Mouse (Mus musculus) CH12F3 (cell line): ENCODE measurements around the gene Kctd20.

Source experiments
- in situ Hi-C: fragments of 300-500 bp; cut with MboI; formaldehyde crosslinking; loops from 2 replicates; pipeline ENCODE4 v1.14.3; 2020; ENCODE audit warnings: low sequenced_read_pairs

Gene Kctd20

DNA sequence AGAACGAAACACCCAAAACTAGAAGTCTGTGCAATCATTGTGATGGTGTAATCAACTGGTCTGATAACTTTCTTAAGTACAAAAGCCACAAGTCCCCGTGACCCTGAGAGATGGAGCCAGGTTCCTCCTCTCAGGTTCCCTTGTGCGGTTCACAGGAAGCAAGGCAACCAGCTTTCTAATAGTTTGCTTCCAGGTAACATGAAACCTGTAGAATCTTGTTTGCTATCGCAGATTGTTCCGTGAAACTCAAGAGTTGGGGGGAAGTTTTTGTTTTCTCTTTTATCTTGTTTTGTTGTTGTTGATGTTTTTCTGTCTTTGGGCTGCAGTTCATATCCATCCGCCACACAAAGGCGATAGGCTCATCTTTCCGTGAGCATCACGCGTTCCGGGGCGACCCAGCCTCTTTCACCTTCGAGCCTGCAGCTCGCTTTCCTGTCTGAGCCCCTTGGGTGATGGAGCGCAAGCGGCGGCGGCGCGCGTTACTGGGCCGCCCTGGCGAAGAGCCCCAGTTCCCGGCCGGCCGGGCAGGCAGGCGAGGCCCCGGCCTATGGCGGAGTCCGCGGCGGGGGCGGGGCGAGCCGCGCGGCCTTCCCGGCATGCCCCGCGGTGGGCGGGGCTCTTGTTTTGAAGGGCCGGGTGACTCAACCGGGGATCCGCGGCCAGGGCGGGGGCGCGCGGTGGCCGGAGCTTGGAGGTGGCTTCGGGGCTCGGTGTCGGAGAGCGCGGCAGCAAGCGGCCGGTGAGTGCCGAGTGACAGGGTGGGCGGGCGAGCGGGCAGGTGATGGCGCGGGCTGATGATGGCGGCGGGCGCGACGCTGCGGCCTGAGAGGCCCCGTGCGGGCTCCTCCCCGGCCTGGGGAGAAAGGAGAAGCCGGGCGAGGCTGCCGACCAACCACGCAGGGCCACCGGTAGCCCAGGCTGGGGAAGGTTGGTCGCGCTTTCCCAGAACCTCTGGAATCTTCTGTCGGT is at the start of gene Kctd20:
TSS of gene Kctd20 (plus strand) at position 120 of the 969 bp plus-strand sequence.
- in situ Hi-C loops = no loop called here

DNA sequence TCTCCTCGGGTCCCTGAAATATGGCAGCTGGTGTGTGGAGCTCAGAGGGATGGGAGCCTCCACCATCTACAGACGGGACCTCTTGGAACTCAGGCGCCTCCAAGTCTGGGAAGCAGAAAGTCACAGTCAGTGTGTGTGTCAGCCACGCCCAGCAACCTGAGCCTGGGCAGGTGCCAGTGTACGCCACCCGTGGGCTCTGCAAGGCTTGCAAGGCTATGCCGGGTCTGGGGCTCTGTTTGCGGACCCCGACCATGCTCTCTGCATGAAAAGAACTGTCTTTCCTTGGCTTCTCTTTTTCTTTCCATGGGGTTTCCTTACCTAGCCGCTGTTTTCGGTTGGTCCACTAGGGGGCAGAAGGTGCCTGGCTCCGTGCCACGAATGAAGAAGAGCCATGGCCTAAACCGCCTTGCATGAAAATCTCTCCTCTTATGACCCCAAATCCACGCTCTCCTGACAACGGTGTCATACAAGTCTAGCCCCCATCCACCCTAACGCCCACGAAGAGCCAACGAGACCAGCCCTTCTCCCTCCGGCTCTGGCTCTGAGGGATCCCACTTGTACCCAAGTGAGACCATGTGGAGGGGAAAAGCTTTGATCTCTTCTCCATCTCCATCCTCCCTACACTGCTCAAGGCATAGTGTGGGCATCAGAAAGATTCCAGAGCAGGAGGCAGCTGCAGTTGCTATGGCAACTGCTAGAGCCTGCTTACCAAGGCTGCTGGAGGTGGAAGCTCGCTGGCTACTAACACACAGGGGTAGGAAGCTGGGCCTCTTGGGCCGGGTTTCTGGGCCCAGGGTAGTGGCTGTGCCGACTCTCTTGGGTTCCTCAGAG is 47.0 kb upstream of the Kctd20 start:
- in situ Hi-C loops = no loop called here

DNA sequence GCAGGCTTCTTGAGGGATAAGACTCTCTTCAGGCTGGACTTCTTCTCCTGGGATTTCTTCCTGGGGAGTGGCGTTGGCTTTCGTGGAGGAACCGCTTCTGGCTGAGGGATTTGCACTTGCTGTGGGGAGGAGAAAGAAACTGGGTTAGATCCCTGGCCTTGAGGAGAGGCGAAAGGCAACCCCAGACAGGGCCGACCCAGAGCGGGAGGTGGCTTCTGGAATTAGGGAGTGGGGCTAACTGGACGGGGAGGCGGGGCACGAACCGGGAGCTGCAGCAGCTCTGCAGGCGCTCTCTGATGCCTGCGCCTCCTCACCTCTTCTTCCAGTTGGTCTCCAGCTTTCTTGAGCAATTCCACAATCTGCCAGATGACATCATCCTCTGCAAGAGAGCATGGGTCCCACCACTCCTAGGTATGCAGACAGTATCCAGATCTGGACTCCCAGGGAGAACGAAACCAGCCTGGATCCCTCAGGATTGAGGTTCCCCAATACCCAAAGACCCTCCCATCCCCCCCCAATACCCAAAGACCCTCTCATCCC is 46.3 kb upstream of the Kctd20 start:
- in situ Hi-C loops = no loop called here

DNA sequence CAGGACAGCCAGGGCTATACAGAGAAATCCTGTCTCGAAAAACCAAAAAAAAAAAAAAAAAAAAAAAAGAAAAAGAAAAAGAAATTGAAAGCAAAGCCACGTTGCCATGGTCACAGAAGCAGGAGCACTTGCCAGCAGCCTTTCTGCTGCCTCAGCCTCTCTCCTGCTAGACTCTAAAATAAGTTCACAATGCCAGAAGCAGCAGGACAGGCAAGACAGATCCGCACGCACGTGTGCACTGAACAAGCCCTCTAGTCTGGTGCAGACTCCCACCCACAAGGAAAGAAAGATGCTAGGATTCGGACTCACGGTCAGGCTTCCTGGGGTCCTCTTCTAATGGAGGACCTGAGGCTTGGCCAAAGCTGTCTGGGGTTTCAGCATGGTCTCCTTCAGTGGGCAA is 43.8 kb upstream of the Kctd20 start:
- in situ Hi-C loops = no loop called here

DNA sequence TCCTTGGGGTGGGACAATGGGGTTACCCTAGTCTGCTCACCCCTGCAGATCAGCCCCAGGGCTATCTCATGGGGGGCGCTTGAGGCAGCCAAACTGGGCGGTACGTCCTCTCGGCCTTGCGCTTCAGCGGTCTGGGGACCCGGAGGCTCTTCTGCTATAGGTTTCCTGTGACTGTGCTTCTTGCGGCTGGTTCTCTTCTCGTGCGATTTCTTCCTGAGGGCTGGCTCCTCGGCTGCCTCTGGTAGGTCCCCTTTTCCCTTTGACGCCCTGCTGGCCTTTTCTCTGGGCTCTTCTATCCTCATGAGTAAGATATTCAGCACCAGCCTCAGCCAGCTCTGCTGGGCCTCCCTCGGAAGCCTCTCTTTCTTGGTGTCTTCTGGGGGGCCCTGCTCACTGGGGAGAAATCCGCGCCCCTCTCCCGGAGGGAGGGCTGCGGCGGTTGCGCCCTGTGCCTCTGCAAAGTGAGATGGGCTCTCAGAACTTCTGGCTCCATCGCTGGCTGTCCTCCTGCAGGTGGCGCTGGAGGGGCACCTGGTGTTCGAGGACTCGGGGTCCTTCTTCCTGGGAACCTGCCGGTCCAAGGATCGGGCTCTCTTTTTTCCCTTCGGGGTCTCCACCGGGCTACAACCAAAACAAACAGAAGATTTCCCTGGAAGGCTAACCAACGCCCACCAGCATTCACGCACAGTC is 42.4 kb upstream of the Kctd20 start:
- in situ Hi-C loops = no loop called here

DNA sequence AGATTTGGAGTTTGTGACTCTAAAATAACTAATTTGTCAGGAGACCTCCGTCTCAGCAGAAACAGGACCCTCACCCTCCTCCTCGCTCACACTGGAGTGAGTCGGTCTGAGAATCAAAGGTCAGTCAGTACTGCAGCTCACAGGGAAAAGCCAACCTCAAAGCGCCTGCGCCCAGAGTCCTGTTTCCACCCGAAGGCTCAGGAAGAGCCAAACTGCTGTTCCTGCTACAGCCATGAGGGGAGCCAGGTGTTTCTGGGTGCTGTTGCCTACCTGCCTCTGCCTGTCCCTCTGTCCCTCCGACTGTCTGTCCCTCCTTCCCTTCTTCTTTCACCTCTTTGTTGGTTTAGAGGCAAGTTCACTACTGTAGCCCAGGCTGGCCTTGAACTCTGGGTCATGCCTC is 41.6 kb upstream of the Kctd20 start:
- in situ Hi-C loops = no loop called here

DNA sequence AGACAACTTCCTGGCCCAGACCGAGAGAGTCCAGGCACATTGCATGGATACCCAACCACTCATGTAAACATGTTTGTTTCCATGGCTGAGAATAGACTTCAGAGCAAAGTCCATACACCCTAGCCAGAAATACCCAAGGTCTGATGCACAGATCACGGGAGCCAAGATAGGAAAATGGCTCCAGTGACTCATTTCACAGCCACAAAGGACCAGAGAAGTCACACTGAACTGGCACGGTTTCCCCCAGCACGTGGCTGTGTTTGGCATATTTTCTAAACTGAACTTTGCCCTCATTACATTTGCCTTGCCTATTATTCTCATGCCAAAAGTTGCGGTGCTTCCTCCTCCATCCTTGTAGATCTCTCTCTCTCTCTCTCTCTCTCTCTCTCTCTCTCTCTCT is 38.5 kb upstream of the Kctd20 start:
- in situ Hi-C loops = no loop called here

DNA sequence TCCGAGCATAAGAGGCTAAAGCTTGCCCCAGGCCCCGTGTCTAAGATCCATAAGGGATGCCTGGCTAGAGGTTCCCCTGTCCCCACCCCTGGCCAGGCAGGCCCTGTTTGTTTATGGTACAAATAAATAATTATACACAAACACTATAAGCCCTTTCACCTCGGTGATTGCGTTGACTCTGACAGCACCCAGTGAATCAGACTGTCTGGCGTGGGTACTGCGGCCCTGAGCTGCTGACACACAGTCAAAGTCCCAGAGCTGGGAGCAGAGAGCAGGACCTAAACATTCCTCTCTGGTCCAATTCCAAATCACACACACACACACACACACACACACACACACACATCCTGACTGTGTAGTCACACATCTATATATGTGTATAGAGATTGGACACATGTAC is 37.8 kb upstream of the Kctd20 start:
- in situ Hi-C loops = no loop called here

DNA sequence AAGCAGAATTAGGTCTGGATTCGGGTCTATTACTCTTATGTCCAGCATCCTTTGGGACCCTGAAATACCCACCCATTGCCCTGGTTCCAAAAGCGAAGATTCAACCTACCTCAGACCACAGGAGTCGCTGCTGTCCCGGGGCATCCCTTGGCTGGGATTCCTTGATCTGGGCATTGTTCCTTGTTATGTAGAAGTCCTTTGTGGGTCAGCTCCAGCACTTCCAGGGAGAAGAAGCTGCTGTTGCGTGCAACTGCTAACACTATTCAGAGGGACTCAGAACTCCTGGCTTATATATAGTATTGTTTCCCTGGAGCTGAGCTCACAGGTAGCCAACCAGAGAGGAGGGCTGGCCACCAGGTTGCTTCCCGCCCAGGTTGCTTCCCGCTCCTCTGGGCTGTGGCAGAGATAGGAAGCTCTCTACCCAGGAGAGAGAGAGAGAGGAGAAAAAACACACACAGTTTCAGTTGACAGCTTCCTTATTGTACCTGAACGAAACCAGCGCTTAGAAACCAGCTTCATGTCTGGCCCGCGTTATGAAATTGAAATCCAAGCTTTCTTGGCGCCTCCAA is 36.6 kb upstream of the Kctd20 start, which contains the start of gene 4930539E08Rik:
TSS of gene 4930539E08Rik (minus strand) at position 265 of the 569 bp plus-strand sequence.
- in situ Hi-C loops = no loop called here

DNA sequence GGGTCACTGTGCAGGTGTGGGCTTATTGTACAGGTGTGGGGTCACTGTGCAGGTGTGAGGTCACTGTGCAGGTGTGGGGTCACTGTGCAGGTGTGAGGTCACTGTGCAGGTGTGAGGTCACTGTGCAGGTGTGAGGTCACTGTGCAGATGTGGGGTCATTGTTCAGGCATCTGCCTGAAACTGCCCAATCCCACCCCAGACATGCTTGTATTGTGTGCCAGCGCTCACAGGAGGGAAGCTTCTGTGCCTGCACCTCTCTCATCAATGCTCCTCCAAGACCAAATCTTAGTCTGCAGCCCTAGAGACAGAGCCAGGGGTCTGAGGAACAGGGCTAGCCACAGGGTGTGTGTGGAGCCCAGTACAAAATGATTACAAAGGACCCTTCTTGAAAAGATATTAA is 35.2 kb upstream of the Kctd20 start:
- in situ Hi-C loops = no loop called here

DNA sequence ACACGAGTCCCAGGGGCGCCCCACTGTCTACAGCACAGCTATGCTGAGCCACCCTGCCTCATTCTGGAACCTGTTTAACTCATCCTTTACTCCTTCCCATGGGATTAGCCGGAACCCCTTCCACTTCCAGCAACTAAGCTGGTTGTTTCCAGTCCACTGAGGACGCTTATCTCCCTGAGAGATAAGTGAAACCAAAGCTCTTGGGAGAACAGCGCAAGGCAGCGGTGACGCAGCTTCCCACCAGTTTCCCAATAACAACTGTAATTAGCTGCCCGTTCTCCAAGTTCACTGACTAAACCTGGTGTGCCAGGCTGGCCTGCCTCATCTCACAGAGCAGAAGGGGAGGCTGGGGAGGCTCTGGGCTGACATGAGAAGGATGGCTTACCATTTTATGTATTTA is 30.7 kb upstream of the Kctd20 start:
- in situ Hi-C loops = no loop called here

DNA sequence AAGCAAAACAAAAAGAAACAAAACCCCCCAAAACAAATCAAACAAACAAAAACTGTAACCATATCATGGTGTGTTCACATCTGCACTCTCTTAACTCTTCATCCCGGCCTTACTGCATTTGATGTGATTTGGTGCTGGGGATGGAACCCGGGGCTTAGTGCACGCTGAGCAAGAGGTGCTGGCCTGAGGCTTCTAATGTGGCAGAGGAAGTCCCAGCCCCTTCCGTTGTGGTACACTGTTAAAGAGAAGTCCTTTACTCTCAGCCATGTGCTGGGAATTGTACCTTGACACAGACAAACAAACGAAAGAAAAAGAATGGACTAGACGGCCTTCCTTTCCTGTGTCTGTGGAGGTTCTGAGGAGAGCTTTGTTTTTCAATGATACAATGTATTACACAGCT is 29.7 kb upstream of the Kctd20 start:
- in situ Hi-C loops = no loop called here

DNA sequence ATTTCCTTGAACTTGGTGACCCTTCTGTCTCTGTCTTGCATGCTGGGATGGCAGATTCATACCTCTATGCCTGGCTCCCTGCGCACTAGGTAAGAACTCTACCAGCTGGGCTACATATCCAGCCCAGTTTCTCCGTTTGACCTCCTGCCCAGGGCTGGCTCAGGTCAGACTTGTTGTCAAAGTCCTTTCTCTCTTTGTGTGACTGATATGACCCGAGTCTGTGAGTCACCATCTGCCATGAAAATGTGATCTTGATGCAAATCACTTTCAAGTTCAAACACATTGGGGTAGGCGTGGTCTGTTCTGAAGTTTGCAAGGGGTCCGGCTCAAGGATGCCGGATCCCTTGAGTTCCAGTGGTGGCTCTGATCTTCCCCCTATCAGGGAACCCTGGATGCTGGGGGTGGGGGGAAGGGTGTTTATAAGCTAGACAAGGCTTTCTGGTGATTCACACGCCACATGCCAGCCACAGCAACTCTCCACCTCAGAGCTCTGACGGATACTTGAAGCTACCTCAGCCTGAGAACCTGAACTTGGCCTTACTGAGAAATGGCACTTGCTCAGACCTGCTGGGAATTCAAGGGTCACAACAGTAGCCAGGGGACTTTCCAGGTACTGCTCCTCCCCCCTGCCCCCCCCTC is 26.7 kb upstream of the Kctd20 start:
- in situ Hi-C loops = no loop called here

DNA sequence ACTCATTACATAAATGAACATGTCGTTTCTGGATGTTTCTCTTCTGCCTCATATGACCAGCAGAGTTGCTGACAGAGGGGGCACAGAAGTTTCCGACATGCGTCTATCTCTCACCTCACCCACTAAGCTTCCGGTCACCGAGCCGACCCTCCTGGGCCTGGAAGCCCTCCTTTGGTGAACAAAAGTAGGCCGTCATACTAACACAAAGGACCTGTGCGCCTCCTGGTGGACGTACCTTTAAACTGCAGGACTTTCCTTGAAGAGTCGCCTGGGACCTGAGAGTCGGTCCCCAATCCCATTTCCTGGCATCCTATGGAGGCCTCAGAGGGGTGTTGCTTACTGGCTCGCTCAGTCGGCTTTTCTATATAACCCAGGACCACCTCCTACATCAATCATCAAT is 25.4 kb upstream of the Kctd20 start:
- in situ Hi-C loops = no loop called here

DNA sequence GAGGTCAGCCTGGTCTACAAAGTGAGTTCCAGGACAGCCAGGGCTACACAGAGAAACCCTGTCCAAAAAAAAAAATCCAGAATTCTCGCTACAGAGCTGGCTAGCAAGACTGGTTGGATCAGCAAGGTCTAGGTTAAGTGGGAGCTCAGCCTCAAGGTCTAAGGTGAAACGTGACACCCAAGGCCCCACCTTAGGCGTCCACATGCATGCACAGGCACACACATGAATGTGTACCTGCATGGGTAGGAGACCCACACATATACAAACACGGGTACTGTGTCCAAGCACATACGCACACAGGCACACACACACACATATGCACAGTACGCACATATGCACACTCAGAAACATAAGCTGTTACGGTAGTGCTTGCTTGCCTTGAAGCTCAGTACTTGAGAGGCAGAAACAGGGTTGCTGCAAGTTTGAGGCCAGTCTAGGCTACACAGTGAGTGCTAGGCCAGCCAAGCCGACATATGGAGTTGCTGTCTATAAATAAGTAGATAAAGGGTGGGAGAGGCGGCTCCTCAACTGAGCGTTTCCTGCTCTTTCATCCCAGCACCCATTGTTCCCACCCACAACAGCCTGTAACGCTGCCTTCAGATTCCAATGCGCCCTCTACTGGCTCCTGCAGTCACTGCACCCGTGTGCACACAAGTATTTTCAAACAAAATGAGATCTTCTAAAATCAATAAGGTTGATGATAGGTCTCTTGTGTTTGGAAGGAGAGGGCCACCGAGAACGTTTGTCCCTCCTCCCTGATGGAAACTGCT is 24.7 kb upstream of the Kctd20 start:
- in situ Hi-C loops = no loop called here

DNA sequence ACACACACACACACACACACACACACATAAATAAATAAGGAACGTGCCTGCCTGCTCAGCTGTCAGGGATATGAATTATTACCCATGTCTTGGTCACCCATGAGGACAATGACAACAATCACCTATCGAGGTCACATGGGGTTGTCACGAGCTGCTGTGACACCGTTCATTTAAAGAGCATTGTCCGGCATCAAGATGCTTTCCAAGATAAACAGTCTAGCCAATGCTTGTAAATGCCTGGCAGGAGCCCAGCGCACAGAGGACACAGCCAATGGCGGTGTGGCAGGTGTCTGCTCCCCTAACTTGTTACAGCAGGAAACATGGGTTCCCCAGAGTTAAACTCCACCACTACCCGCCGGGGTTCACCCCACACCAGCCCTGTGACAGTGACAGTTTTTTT is 23.7 kb upstream of the Kctd20 start:
- in situ Hi-C loops = no loop called here

DNA sequence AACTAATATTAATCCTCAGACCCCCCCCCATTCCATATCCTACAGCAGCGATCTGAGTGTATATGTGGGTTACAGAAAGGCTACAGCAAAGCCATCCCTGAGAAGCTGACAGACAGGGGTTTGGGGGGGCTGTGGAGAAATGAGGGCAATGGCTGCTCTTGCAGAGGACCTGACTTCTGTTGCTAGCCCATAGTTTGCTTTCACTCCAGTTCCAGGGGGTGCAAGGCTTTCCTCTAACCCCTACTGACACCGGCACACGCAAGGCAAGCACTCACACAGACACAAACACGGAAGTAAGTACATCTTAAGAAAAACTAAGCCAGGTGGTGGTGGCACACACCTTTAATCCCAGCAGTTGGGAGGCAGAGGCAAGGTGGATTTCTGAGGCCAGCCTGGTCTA is 22.4 kb upstream of the Kctd20 start:
- in situ Hi-C loops = no loop called here

DNA sequence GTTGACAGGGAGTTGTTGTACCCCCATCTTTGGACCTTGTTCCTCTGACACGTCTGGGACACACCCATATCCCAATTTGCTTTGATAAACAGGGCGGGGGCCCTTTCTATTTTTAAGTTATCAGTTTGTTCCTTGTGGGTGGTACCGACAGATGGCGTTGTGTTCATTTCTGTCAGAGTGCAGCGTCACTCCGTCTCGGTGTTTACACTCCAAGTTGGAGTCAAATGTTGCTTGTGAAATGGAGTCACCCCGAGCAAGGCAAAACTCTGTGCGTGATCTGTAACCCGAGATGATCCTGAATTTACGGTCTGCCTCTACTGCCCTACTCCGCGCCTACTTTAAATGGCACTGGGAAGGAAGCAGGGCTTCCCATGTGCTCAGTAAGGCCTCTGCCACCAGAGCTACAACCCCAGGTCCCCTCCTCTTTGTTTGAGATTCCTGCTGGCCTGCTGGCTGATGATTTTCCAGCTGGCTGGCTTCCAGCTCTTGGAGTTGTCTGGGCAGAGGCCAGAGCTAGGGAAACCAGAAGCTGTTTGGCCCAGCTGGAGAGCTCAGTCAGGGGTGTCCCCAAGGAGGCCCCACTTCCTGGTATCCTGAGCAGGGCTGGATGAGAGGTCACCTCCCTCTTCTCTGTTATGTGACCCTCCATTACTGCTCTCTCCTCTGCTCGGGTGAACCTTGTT is 21.2 kb upstream of the Kctd20 start:
- in situ Hi-C loops = no loop called here
